Mouse (Mus musculus) cerebellum, postnatal 36 days (tissue): ENCODE data around the gene Armc9.

Experiments used
- DNase-seq, 2 experiments: peaks; one replicate each; pipeline ENCODE4 v3.0.0; 2021 to 2022; ENCODE audit warnings: mixed read lengths in 2 of 2

The Armc9 gene

GRCm38 (mm10) chr1:86154133-86154823 lies at the start of gene Armc9:
TSS of gene Armc9 (plus strand) at chr1:86154780.
- peak; percentile 91 to 92 for DNase-seq

- no peak for DNase-seq
Observed at GRCm38 (mm10) chr1:86105054-86105453, 49.5 kb upstream of the Armc9 start.

GRCm38 (mm10) chr1:86111779-86112178 lies 42.8 kb upstream of the Armc9 start, which contains the start of gene Htr2b:
TSS of gene Htr2b (minus strand) at chr1:86111970.
- peak; percentile 4 to 8 for DNase-seq

GRCm38 (mm10) chr1:86114141-86114540 lies 40.4 kb upstream of the Armc9 start:
- no peak for DNase-seq

GRCm38 (mm10) chr1:86119549-86119948 lies 35.0 kb upstream of the Armc9 start:
- no peak for DNase-seq

- DNase-seq, result no peak
Observed at GRCm38 (mm10) chr1:86126036-86126435, 28.5 kb upstream of the Armc9 start.

GRCm38 (mm10) chr1:86133337-86133736 lies 21.2 kb upstream of the Armc9 start, which contains the start of gene Gm21972:
TSS of gene Gm21972 (plus strand) at chr1:86133637.
- no peak for DNase-seq

GRCm38 (mm10) chr1:86135315-86135714 lies 19.3 kb upstream of the Armc9 start:
- DNase-seq, result no peak

GRCm38 (mm10) chr1:86141081-86141480 lies 13.5 kb upstream of the Armc9 start:
- no peak for DNase-seq

- DNase-seq, result no peak
Observed at GRCm38 (mm10) chr1:86143165-86143564, 11.4 kb upstream of the Armc9 start.

GRCm38 (mm10) chr1:86144001-86144944 lies 10.3 kb upstream of the Armc9 start:
- DNase-seq, result no peak

GRCm38 (mm10) chr1:86146293-86146692 lies 8.3 kb upstream of the Armc9 start:
- DNase-seq, result no peak

- DNase-seq, result peak in 1 of 2 experiments; percentile 13
Observed at GRCm38 (mm10) chr1:86147557-86147956, 7.0 kb upstream of the Armc9 start.

- DNase-seq, result no peak
Observed at GRCm38 (mm10) chr1:86148161-86148560, 6.4 kb upstream of the Armc9 start.

GRCm38 (mm10) chr1:86150929-86151328 lies 3.7 kb upstream of the Armc9 start:
- DNase-seq, result no peak

GRCm38 (mm10) chr1:86151376-86151775 lies 3.2 kb upstream of the Armc9 start:
- no peak for DNase-seq

GRCm38 (mm10) chr1:86152618-86153017 lies 2.0 kb upstream of the Armc9 start:
- DNase-seq, result no peak

- DNase-seq, result no peak
Observed at GRCm38 (mm10) chr1:86154824-86155164, 214 bp downstream of the Armc9 start.

- DNase-seq, result no peak
Observed at GRCm38 (mm10) chr1:86156075-86156474, 1.5 kb downstream of the Armc9 start.

- no peak for DNase-seq
Observed at GRCm38 (mm10) chr1:86156595-86156994, 2.0 kb downstream of the Armc9 start.

GRCm38 (mm10) chr1:86160059-86160458 lies 5.5 kb downstream of the Armc9 start:
- no peak for DNase-seq

- DNase-seq, result no peak
Observed at GRCm38 (mm10) chr1:86160479-86160878, 5.9 kb downstream of the Armc9 start.

- DNase-seq, result no peak
Observed at GRCm38 (mm10) chr1:86161061-86161460, 6.5 kb downstream of the Armc9 start.

- no peak for DNase-seq
Observed at GRCm38 (mm10) chr1:86174602-86175001, 20.0 kb downstream of the Armc9 start.
